ENCODE assay signal across 10 mouse cellular contexts in genomic region chr9:85596959-85597358, GRCm38 (mm10).
DNase-seq lines count a peak whose midpoint lies in the region; ATAC-seq and TF ChIP-seq lines count a peak whose summit lies in the region.
"Had no signal": no experiment of that assay in that cellular context is flagged by ENCODE, and none has a peak within 500 bp of the region (broad histone marks: within the 10 kb centered on the region; RNA-seq: fewer than 3 reads in every experiment).

No protein-coding gene starts in this region.

- WGBS in hindbrain, embryonic 11.5 days = 42% methylated on average over 2 of the region's 2 CpGs
- 45% methylated on average over 2 of the region's 2 CpGs for WGBS in hindbrain, embryonic 14.5 days
- 25% methylated on average over 2 of the region's 2 CpGs for WGBS in bone marrow, adult 2 months
- WGBS in intestine, embryonic 15.5 days = 41% methylated on average over 2 of the region's 2 CpGs
- WGBS in hindbrain, embryonic 12.5 days = 41% methylated on average over 2 of the region's 2 CpGs

- no peak overlapping the region for H3K4me2 ChIP-seq in hindbrain, embryonic 11.5 days (replicated peaks; ENCODE audit: low read depth, low read length)
- no peak overlapping the region for H3K4me2 ChIP-seq in hindbrain, embryonic 14.5 days (replicated peaks)
- no peak overlapping the region for H3K4me2 ChIP-seq in intestine, embryonic 15.5 days (replicated peaks)
- no peak overlapping the region for H3K4me2 ChIP-seq in hindbrain, embryonic 12.5 days (replicated peaks)
- H3K4me2 ChIP-seq: embryonic facial prominence, embryonic 13.5 days; midbrain, embryonic 12.5 days had no signal

- peak; percentile 18 for DNase-seq in hindbrain, embryonic 11.5 days (ENCODE audit: low spot score)
- no peak for DNase-seq in hindbrain, embryonic 14.5 days (ENCODE audit: low spot score)
- peak; percentile 55 for DNase-seq in testis, postnatal 10 days (ENCODE audit: low spot score)
- DNase-seq in testis, postnatal 14 days (ENCODE audit: low spot score) = no peak
- peak; percentile 44 for DNase-seq in lung, postnatal 14 days

- ATAC-seq in hindbrain, embryonic 11.5 days (ENCODE audit: low FRiP score) = no peak
- ATAC-seq in hindbrain, embryonic 14.5 days (ENCODE audit: low FRiP score) = no peak
- ATAC-seq in intestine, embryonic 15.5 days = no peak
- no peak for ATAC-seq in hindbrain, embryonic 12.5 days (ENCODE audit: low FRiP score)

- H3K4me3 ChIP-seq in hindbrain, embryonic 11.5 days (ENCODE audit: low read depth, low read length) = no peak overlapping the region
- H3K4me3 ChIP-seq in hindbrain, embryonic 14.5 days (replicated peaks; ENCODE audit: low read length) = no peak overlapping the region
- H3K4me3 ChIP-seq in bone marrow, adult 2 months (replicated peaks; ENCODE audit: control insufficient read depth, low read depth, low read length) = no peak overlapping the region
- no peak overlapping the region for H3K4me3 ChIP-seq in intestine, embryonic 15.5 days (replicated peaks)
- no peak overlapping the region for H3K4me3 ChIP-seq in hindbrain, embryonic 12.5 days
- H3K4me3 ChIP-seq: embryonic facial prominence, embryonic 13.5 days; midbrain, embryonic 12.5 days had no signal

- H3K9me3 ChIP-seq in hindbrain, embryonic 11.5 days (ENCODE audit: control insufficient read depth, low read length) = no peaks in the 10 kb centered on the region
- no peaks in the 10 kb centered on the region for H3K9me3 ChIP-seq in hindbrain, embryonic 14.5 days (ENCODE audit: control insufficient read depth, low read length)
- H3K9me3 ChIP-seq in intestine, embryonic 15.5 days = no peaks in the 10 kb centered on the region
- no peaks in the 10 kb centered on the region for H3K9me3 ChIP-seq in hindbrain, embryonic 12.5 days (replicated peaks)
- H3K9me3 ChIP-seq: embryonic facial prominence, embryonic 13.5 days; midbrain, embryonic 12.5 days had no signal

- H3K36me3 ChIP-seq in hindbrain, embryonic 11.5 days (ENCODE audit: control insufficient read depth, insufficient read depth, low read length) = no peaks in the 10 kb centered on the region
- H3K36me3 ChIP-seq in hindbrain, embryonic 14.5 days (replicated peaks; ENCODE audit: control insufficient read depth, insufficient read depth) = no peaks in the 10 kb centered on the region
- no peaks in the 10 kb centered on the region for H3K36me3 ChIP-seq in intestine, embryonic 15.5 days
- no peaks in the 10 kb centered on the region for H3K36me3 ChIP-seq in hindbrain, embryonic 12.5 days
- H3K36me3 ChIP-seq: embryonic facial prominence, embryonic 13.5 days; midbrain, embryonic 12.5 days had no signal

- TF ChIP-seq POLR2A in bone marrow, adult 2 months (IDR thresholded peaks at IDR 0.05; ENCODE audit: borderline replicate concordance, control insufficient read depth, low read depth, low read length) = no peak

- no peaks in the 10 kb centered on the region for H3K4me1 ChIP-seq in hindbrain, embryonic 11.5 days (replicated peaks; ENCODE audit: control insufficient read depth, insufficient read depth, low read length)
- no peaks in the 10 kb centered on the region for H3K4me1 ChIP-seq in hindbrain, embryonic 14.5 days (replicated peaks; ENCODE audit: control insufficient read depth, insufficient read depth, low read length)
- no peaks in the 10 kb centered on the region for H3K4me1 ChIP-seq in bone marrow, adult 2 months (ENCODE audit: control insufficient read depth, insufficient read depth, low read length)
- no peaks in the 10 kb centered on the region for H3K4me1 ChIP-seq in intestine, embryonic 15.5 days (replicated peaks)
- H3K4me1 ChIP-seq in hindbrain, embryonic 12.5 days = no peaks in the 10 kb centered on the region
- H3K4me1 ChIP-seq: embryonic facial prominence, embryonic 13.5 days; midbrain, embryonic 12.5 days had no signal

- no peak overlapping the region for H3K27ac ChIP-seq in hindbrain, embryonic 11.5 days (ENCODE audit: low read depth, low read length)
- no peak overlapping the region for H3K27ac ChIP-seq in hindbrain, embryonic 14.5 days
- H3K27ac ChIP-seq in bone marrow, adult 2 months (ENCODE audit: control insufficient read depth, insufficient read depth, low read depth, low read length, poor library complexity) = no peak overlapping the region
- H3K27ac ChIP-seq in intestine, embryonic 15.5 days = no peak overlapping the region
- no peak overlapping the region for H3K27ac ChIP-seq in hindbrain, embryonic 12.5 days
- H3K27ac ChIP-seq: embryonic facial prominence, embryonic 13.5 days; midbrain, embryonic 12.5 days had no signal

- no peak overlapping the region for H3K9ac ChIP-seq in hindbrain, embryonic 11.5 days (ENCODE audit: low read depth, low read length)
- H3K9ac ChIP-seq in hindbrain, embryonic 14.5 days = no peak overlapping the region
- H3K9ac ChIP-seq in intestine, embryonic 15.5 days = no peak overlapping the region
- no peak overlapping the region for H3K9ac ChIP-seq in hindbrain, embryonic 12.5 days
- H3K9ac ChIP-seq: embryonic facial prominence, embryonic 13.5 days; midbrain, embryonic 12.5 days had no signal

- TF ChIP-seq CTCF in bone marrow, adult 2 months (IDR thresholded peaks at IDR 0.05; ENCODE audit: control insufficient read depth, insufficient read depth, low read length) = peak; percentile 54

- H3K27me3 ChIP-seq in hindbrain, embryonic 11.5 days (ENCODE audit: control insufficient read depth, insufficient read depth, low read length) = no peaks in the 10 kb centered on the region
- H3K27me3 ChIP-seq in hindbrain, embryonic 14.5 days (ENCODE audit: control insufficient read depth, insufficient read depth, low read length) = no peaks in the 10 kb centered on the region
- H3K27me3 ChIP-seq in intestine, embryonic 15.5 days (replicated peaks) = no peaks in the 10 kb centered on the region
- no peaks in the 10 kb centered on the region for H3K27me3 ChIP-seq in hindbrain, embryonic 12.5 days
- H3K27me3 ChIP-seq: embryonic facial prominence, embryonic 13.5 days; midbrain, embryonic 12.5 days had no signal

Comparison
In these comparisons a context has a peak if more than half of its experiments do, and no peak if none do; other contexts are left out.
1. DNase-seq: peak in hindbrain, embryonic 11.5 days (single experiment), testis, postnatal 10 days (single experiment) and lung, postnatal 14 days (single experiment); none in hindbrain, embryonic 14.5 days (single experiment) and testis, postnatal 14 days (single experiment).